Mouse (Mus musculus) limb, embryonic 14.5 days (tissue): Measurements from ENCODE around the gene Fgr. TPM values are rescaled to one million over a fixed set of nuclear protein-coding genes. Genes with fewer than 3 reads are reported as not detected.
A peak's percentile ranks its signal among the peaks of the same experiment; 100 is the strongest.

Source experiments
- ATAC-seq: fragments of 200-750 bp; cut with Nextera tagmentation; 2 replicates; pipeline ENCODE4 v1.8.0; 2017; ENCODE audit warnings: low read depth, moderate number of reproducible peaks, moderate TSS enrichment; ENCODE audit not compliant: low FRiP score
- DNase-seq: peaks from one replicate; pipeline ENCODE4 v3.0.0-alpha.2; 2015; ENCODE audit warnings: low spot score
- H3K27ac ChIP-seq: fragments of 300-500 bp; sonication (generic); replicated peaks from 2 replicates; pipeline ENCODE4 v1.5.1; 2014; ENCODE audit warnings: low read depth, mild to moderate bottlenecking, low read length, moderate library complexity, mixed read lengths
- H3K27me3 ChIP-seq: fragments of 300-500 bp; sonication (generic); 2 replicates; pipeline ENCODE4 v1.6.1; 2014; ENCODE audit warnings: low read length, mixed read lengths; ENCODE audit not compliant: control insufficient read depth, insufficient read depth
- H3K36me3 ChIP-seq: fragments of 300-500 bp; sonication (generic); 2 replicates; pipeline ENCODE4 v1.6.1; 2014; ENCODE audit warnings: mild to moderate bottlenecking, low read length, moderate library complexity, mixed read lengths; ENCODE audit not compliant: control insufficient read depth, insufficient read depth
- H3K4me1 ChIP-seq: fragments of 300-500 bp; sonication (generic); 2 replicates; pipeline ENCODE4 v1.6.1; 2014; ENCODE audit warnings: antibody characterized with exemption, low read length, mixed read lengths; ENCODE audit not compliant: control insufficient read depth, insufficient read depth
- H3K4me2 ChIP-seq: fragments of 300-500 bp; sonication (generic); replicated peaks from 2 replicates; pipeline ENCODE4 v1.6.1; 2014; ENCODE audit warnings: low read depth, mild to moderate bottlenecking, low read length, moderate library complexity; ENCODE audit not compliant: severe bottlenecking
- H3K4me3 ChIP-seq: fragments of 300-500 bp; sonication (generic); replicated peaks from 2 replicates; pipeline ENCODE4 v1.5.1; 2014; ENCODE audit warnings: low read length
- H3K9ac ChIP-seq: fragments of 300-500 bp; sonication (generic); 2 replicates; pipeline ENCODE4 v1.6.1; 2014; ENCODE audit warnings: mild to moderate bottlenecking, low read depth, low read length, moderate library complexity; ENCODE audit not compliant: severe bottlenecking
- H3K9me3 ChIP-seq: fragments of 300-500 bp; sonication (generic); 2 replicates; pipeline ENCODE4 v1.6.1; 2016; ENCODE audit warnings: low read length; ENCODE audit not compliant: control insufficient read depth
- POLR2A ChIP-seq: fragments of 200-500 bp; IDR thresholded peaks from 2 replicates; pipeline ENCODE4 v1.8.0; 2012; ENCODE audit warnings: inconsistent platforms, mild to moderate bottlenecking, moderate library complexity, borderline replicate concordance; ENCODE audit not compliant: insufficient read depth, insufficient read length; ENCODE audit errors: extremely low read depth
- WGBS: fragments of 180-500 bp; shearing (Covaris S2); extraction: QIAGEN DNeasy Blood & Tissue Kit; methylation state at CpG from one replicate; pipeline ENCODE4 v1.1.7; 2014; 5-methylcytosine and 5-hydroxymethylcytosine counted together
- polyA plus RNA-seq, 2 experiments: library from polyadenylated mRNA; depleted of rRNA in 1 of 2; stranded (reverse) in 1 of 2; unstranded in 1 of 2; fragments of >200 nt; fragmentation: Nextera tagmentation in 1 of 2; extraction: Ambion mirVana in 1 of 2; gene quantifications; 2 replicates each; pipeline versions ENCODE4 v1.2.1 to v1.2.3; 2012 to 2014

Fgr gene
- polyA plus RNA-seq, 2 experiments = 0.62 to 0.64 TPM

DNA sequence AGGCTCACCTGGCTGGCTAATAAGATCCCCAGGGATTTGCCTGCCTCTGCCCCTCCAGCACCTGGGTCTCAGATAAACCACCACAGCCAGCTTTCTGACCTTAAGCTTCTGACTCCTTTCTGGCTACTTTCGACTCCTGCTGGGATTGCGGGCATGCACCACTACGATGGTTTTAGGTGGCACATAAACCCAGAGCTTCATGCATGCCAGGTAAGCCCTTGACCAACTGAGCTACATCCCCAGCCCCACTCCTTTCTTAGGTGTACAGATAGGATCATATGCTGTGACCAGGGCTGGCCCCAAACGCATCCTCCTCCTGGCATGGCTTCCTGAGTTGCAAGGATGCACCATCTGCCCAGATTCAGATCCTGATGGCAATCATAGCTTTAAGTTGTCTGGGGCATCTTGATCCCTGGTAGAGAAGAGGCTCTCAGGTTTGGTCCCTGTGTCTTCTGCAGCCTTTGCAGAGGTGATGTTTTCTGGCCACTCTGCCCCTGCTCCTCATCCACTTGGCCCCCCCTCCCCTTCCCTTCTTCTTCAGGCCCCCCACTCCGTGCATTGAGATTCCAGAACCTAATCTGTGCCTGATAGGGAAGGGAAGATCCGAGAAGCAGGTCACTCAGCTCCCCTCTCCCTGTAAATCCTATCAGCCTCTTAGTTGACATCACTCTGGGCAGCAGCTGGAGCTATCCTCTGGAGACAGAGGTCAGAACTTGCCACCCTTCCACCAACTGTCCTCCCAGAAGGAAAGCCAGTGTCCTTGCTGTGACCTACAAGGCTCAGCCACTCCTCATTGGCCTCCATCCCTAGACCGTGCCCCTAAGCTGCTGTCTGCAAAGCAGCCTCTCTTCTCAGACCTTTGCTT, 19.1 kb upstream of the Fgr start:
- Histone ChIP-seq H3K27me3 (no peaks in the 10 kb centered on the region), H3K4me3 (no peak overlapping the region), H3K36me3 (no peaks in the 10 kb centered on the region), H3K4me2 (no peak overlapping the region), H3K4me1 (peaks cover 20% of the 10 kb centered on the region), H3K9me3 (no peaks in the 10 kb centered on the region), H3K27ac (no peak overlapping the region), H3K9ac (no peak overlapping the region)
- ATAC-seq (no peak), DNase-seq (no peak)
- TF ChIP-seq POLR2A = no peak
- WGBS = 55% methylated on average over 7 of the region's 7 CpGs

DNA sequence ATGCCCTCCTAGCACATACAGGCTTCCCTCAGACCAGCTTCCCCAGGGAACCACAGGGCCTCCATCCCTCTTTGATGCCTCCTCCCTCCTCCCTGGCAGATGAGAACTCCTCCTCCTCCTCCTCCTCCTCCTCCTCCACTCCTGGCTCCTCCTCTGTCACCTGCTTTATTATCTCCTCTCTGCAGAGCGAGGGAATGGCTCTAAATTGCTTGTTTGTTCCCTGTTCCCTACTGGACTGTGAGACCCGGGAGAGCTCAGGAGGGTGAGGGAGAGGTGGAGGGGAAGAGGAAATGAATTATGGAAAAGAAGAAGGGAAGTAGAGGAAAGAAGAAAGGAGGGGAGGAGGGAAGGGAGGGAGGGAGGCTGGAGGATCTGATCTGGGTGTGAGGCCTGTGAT, 18.5 kb upstream of the Fgr start:
- DNase-seq (no peak), ATAC-seq (no peak)
- WGBS = 31% methylated on average over 2 of the region's 2 CpGs
- Histone ChIP-seq H3K4me1 (peaks cover 20% of the 10 kb centered on the region), H3K9me3 (no peaks in the 10 kb centered on the region), H3K4me3 (no peak overlapping the region), H3K27me3 (no peaks in the 10 kb centered on the region), H3K9ac (no peak overlapping the region), H3K4me2 (no peak overlapping the region), H3K27ac (no peak overlapping the region), H3K36me3 (no peaks in the 10 kb centered on the region)
- no peak for TF ChIP-seq POLR2A

DNA sequence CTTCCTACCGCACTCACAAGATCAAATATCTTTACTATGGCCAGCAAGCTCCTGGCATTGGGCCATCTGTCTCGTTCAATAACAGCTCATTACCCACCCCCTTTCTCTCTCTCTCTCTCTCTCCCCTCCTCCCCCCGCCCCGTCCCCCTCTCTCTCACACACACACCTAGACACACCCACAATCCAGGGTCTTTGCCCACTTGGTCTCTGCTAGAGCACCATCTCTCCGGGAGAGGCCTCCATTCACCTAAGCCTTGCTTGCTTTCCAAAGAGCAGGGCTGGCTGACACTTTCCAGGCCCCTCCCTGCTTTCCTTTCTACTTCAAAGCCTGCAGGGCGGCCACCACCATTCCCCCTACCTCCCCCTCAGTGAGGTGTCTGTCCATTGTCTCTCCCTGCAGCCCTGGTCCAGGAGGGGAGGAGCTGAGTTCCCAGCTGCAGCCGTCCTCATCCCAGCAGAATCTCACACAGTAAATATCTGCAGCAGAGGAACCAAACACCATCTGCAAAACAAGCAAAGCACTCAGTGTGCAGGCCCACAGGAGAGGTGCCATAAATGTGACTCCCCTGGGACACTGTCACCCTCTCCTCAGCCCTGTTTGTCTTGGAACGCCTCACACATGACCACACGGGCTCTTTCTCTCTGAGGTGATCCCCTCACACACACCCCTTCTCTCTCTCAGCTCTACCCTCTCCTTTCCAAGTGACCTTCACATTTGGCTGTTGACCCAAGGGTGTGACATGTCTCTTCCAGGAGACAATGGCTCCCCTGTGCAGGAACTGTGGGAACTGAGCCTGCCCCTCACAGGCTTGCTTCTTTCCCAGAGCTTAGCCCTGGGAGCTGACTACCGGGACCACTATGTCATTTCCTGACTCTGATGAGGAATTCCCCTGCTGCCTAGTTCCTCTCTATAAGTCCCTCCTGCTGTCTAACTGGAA, 14.9 kb upstream of the Fgr start:
- Histone ChIP-seq H3K9me3 (no peaks in the 10 kb centered on the region), H3K27me3 (no peaks in the 10 kb centered on the region), H3K36me3 (no peaks in the 10 kb centered on the region), H3K4me2 (peak overlapping the region; percentile 10; the same call in 1 of the 2 replicates), H3K4me1 (peaks cover 21% of the 10 kb centered on the region), H3K27ac (peak overlapping the region; percentile 85), H3K9ac (0 out of 2 replicates have a peak overlapping the region, but pooled peaks have one; percentile 31), H3K4me3 (no peak overlapping the region)
- 8% methylated on average over 10 of the region's 10 CpGs for WGBS
- peak; percentile 86 for DNase-seq
- peak; percentile 87 for ATAC-seq
- TF ChIP-seq POLR2A = no peak

DNA sequence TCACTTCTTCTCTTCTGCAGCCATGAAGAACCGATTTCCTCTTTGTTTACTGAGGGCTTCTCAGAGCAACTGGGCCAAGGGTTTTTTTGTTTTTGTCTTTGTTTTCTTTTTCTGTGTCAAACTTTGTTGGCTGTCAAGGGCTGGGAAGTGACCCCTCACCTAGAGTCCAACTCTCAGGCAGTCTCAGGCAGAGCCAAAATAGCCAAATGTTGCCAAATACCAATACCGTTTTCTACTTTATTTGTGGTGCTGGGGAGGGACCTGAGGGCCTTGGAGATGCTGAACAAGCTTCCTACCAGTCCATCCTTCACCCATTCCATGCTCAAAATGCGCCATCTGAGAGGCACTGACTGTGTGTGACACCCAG, 14.2 kb upstream of the Fgr start:
- WGBS = 54% methylated on average over 3 of the region's 3 CpGs
- Histone ChIP-seq H3K27ac (peak overlapping the region; percentile 85), H3K36me3 (no peaks in the 10 kb centered on the region), H3K4me2 (no peak overlapping the region), H3K4me3 (no peak overlapping the region), H3K9ac (no peak overlapping the region), H3K9me3 (no peaks in the 10 kb centered on the region), H3K27me3 (no peaks in the 10 kb centered on the region), H3K4me1 (peaks cover 21% of the 10 kb centered on the region)
- ATAC-seq (no peak), DNase-seq (no peak)
- TF ChIP-seq POLR2A = no peak

DNA sequence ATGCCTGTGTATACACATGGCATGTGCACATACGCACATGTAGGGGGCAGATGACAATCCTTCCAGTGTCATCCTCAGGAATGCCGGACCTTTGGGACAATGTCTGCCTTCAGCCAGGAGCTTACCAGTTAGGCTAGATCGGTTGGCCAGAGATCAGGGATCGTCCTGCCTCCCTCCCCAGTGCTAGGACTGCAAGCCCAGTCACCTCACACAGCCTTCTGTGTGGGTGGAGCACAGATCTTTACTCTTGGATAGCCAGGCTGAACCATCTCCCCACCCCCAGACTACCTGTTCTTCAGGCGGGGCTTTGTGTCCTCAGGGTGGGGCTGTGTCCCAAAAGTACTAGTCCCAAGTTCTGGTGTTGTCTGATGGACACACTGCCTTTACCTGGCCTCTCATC, 13.6 kb upstream of the Fgr start:
- WGBS = 65% methylated on average over 5 of the region's 5 CpGs

More for the DNA sequence above, 13.6 kb upstream of the Fgr start:
- H3K4me3 ChIP-seq = no peak overlapping the region
- DNase-seq (no peak), ATAC-seq (no peak)
- H3K36me3 ChIP-seq = no peaks in the 10 kb centered on the region
- H3K9me3 ChIP-seq = no peaks in the 10 kb centered on the region
- H3K9ac ChIP-seq = no peak overlapping the region
- peaks cover 20% of the 10 kb centered on the region for H3K4me1 ChIP-seq
- TF ChIP-seq POLR2A = no peak
- no peaks in the 10 kb centered on the region for H3K27me3 ChIP-seq
- H3K4me2 ChIP-seq = no peak overlapping the region
- 0 out of 2 replicates have a peak overlapping the region, but pooled peaks have one; percentile 85 for H3K27ac ChIP-seq
